Mouse (Mus musculus): ENCODE data around the gene Mboat7.

The Mboat7 gene

GRCm38 (mm10) chr7:3643412-3643811 lies 49.9 kb downstream of the Mboat7 start:
- no peak for DNase-seq (ENCODE audit: low read depth)

GRCm38 (mm10) chr7:3630478-3630815 lies 62.9 kb downstream of the Mboat7 start:
- no peak for DNase-seq (ENCODE audit: low read depth)

GRCm38 (mm10) chr7:3629543-3630477 lies 63.5 kb downstream of the Mboat7 start, which contains the start of the genes Tfpt and Prpf31:
Tfpt (minus strand) TSS chr7:3629929.
Prpf31 (plus strand) TSS chr7:3629985.
- peak; percentile 95 for DNase-seq (ENCODE audit: low read depth)

- DNase-seq (ENCODE audit: low read depth): no peak
These were observed 64.3 kb downstream of the Mboat7 start for GRCm38 (mm10) chr7:3629030-3629429.
